Mouse (Mus musculus): Measurements from ENCODE around the gene Ikzf2.

Ikzf2 gene

DNA sequence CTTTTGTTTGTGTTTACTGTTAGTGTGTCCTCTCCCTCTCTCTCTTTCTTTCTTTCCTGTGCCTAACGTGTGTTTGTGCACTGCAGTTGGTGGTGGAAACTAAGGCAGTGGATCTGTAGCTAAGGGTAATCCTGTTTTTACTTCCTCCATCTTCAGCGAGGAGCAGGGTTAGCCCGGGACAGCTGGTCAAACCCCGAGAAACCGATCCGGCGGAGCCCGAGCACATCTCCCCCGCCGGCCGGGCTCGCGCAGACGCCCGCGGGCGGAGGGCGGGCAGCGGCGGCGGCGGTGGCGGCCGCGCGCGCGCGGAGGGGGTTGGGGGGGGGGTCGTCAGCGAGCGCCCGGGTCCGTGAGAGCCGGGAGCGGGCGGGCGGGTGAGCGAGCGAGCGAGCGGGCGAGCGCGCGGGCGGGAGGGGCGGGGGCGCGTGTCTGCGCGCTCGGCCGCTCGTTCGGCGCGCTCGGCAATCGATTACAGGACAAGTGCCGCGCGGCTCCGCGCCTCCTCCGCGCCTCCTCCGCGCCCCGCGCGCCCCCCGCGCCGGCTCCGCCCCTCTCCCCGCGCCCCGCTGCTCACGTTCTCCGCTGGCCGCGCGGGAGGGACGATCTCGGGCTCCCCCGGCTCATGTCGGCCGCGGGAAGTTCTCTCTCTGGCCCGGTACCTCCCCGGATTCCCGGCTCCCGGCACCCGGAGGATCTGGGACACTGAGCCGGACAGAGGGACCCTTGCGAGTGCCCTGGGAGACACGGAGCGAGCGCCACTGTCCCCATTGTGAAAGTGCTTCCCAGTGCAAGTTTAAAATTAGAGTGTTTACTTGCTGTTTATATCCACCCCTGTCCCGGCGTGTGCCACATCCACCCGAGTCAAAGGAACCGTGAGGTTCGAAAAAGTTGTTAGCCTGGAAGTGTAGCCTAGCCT is at the start of gene Ikzf2:
Gene Ikzf2 (minus strand): TSS at position 170 of the 916 bp plus-strand sequence.
- peak in 1 of 2 experiments; percentile 74 for DNase-seq (ENCODE audit: low spot score in 2 of 2)

DNA sequence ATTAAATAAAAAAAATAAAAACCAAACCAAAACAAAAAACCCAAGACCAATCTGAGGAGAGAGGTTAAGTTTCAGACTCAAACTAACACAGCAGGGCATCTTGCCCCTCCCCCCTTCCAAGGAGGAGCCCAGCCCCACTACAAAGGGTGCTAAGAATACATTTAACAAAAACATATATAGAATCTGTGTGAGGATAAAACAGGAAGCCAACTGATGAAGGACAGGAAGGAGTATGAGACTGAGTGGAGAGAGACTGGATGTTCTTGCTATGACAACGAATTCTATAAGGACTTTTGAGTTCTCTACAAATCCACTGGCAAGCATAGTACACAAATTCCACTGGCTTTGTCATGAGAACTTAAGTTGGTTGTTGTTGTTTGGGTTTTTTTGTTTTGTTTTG is 42.7 kb upstream of the Ikzf2 start:
- DNase-seq (ENCODE audit: low spot score in 2 of 2) = no peak

DNA sequence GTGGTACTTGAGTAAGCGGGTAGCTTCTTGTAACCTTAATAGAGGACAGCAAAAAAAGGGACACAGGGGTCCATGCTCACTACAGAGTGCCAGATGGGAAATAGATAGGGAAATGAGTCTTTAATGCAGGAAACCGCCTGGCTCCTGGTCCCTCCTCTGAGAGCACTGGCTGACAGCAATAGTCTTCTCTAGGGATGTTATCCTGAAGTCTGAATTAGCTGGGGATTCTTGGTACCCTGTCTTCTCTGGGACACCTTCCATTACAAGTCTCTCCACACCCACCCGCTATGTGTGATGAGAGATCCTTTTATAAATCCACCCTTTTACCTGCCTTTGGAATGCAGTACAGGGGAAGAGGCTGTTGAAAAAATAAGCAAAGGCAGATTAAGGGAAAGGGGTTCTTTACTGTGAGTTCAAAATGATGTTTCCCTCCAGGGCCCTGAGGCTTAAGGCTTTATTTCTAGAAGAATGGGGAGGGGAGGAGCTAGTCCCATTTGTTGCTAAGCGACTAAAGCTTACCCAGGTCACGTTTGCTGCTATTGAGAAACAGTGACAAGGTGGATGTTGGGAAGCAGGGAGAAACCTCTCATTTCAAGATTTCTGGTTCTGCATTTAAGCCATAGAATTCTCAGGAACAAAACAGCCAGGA is 42.1 kb upstream of the Ikzf2 start:
- DNase-seq (ENCODE audit: low spot score in 2 of 2) = no peak

DNA sequence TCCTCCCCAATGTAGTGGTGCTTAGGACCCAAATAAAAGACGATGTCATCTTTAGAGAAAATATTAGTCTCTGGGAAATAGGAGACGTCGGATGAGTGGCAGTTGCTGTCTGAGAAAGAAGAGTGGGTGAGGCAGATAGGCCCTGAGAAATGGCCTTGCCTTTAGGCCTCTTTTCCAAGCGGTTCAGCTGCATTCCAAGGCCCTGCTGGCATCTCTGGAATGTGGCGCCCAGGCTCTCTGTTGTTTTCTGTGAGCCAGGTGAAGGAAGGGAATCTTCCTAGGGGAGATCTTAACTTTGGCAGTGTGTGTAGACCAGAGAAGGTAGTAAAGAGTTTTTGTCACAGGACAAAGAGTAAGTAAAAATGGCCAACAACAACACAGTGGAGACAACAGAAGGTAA is 40.9 kb upstream of the Ikzf2 start:
- DNase-seq (ENCODE audit: low spot score in 2 of 2) = no peak

DNA sequence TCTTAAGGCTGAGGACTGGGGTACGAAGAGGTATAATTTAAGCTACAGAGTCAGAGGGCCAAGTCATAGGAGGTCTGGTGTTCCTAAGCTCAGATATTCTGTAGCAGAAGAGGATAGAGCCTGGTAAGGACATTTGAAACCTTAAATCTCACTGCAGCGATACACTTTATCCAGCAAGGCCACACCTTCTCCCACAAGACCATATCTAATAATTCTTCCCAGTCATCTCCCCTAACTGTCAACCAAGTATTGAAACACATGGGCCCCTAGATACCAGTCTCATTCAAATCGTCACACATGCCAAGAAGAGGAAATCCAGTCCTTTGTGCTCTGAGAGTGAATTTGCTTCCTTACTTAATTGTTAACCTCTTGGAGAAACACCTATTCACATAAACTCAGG is 30.1 kb upstream of the Ikzf2 start:
- no peak for DNase-seq (ENCODE audit: low spot score in 2 of 2)

DNA sequence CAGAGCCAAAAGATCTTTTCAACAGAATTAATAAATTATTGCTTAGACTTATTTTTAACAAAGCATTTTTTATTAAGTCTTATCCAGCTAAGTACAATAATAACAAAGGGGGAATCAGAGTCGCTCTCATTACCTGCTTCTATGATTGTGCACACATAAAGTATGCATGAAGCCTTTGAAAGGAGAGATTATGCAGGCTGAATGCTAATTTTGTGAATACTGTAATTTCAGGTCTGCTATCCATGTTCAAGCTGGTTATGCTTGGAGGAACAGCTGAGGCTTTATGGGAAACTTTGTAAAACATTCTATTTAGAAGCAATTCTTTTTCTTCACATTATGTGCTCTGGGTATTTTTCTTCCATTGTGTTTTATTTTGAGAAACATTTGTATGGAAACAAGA is 21.5 kb upstream of the Ikzf2 start:
- no peak for DNase-seq (ENCODE audit: low spot score in 2 of 2)

DNA sequence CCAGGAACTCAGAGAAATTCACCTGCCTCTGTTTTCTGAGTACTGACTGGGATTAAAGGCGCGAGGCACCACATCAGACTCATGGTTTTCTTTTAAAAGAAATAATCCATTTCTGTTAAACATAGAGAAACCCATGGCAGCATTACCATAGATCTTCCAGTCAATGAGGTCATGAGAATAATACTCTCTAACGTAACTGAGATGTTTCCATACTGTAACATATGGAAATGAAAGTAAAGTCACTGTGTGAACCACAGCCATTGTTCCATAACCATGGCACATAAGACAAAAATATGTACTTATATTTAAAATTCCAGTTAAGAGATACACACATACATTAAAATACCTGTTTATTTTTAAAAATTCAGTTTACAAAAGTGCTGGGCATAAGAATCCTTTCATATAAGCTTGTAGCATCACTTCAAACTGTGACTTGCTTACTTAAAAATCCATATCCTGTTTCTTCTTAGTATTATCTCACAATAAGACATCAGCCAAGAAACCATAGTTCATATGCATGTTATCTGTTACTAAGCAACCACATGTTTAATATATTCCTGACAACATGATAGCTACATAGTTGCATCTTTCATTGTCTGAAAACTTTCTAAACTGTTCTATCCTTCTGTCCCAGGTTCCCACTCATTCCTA is 16.6 kb upstream of the Ikzf2 start:
- no peak for DNase-seq (ENCODE audit: low spot score in 2 of 2)

DNA sequence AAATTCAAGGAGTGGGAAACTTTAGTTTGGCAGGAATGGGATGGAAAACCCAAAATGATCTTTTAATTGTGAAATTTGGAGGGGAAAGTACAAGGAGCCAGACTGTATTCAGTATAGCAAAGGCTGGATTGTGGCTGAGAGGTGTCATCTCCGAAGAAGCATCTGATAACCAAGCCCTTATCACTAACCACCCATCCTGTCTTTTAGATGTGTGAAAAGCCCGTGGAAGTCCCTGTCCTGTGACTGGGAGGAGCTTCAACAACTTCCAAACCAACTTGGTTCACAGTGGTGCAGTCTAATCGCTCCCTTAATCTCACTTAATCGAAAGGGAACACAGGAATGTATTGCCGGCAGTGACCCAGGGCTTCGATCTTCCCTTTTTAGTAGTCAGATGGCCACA is 4.9 kb upstream of the Ikzf2 start:
- no peak for DNase-seq (ENCODE audit: low spot score in 2 of 2)

DNA sequence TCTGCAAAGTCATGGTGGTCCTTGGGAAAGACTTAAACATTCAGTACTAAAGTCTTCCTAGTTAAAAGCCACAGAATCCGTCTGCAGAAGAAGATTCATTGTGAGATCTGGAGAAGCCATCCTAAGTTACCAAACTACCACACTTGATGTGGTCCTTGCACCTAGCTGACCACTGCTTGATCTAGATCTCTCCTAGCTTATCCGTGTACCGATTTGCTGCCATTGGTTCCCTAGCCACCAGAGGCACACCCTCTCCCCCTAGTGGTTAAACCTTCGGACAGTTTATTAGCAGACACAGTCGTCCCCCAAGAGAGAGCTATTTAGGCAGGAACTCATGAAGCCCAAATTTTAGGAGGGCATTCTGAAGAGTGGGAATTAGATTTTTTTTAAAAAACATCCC is 1.9 kb upstream of the Ikzf2 start:
- peak in 1 of 2 experiments; percentile 52 for DNase-seq (ENCODE audit: low spot score in 2 of 2)

DNA sequence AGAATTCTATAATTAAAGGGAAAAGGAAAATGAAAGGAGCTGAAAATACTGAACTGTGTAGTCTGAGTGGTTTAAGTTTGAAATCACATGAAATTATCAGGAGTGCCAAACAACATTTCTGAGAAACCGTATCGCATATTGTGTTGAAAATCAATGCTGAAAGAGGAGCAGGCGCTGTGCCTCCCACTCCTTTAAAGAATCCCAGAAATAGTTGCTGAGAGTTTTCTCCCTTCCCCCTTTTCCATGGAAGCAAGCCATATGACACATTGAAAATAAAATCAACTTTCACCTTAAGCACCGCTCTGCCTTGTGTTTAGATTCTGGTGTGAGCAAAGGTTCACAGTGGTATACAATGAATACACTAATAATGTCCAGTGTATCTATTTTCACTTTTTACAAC is 1.1 kb upstream of the Ikzf2 start:
- no peak for DNase-seq (ENCODE audit: low spot score in 2 of 2)

DNA sequence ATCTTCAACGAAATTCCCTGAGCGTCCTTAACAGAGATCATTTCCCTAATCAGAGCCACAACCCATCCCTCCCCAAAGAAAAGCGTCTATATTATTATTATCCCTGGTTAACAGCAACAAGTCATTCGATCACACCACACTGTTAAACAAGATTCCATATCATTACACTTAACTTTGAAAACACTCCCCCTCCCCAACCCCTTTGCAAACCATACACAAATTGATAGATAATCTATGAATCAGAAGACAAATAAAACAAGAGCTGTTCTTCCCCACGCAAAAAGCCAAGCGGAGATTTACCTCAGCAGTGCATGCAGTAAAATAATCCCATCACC is 337 bp downstream of the Ikzf2 start:
- DNase-seq (ENCODE audit: low spot score in 2 of 2) = no peak

DNA sequence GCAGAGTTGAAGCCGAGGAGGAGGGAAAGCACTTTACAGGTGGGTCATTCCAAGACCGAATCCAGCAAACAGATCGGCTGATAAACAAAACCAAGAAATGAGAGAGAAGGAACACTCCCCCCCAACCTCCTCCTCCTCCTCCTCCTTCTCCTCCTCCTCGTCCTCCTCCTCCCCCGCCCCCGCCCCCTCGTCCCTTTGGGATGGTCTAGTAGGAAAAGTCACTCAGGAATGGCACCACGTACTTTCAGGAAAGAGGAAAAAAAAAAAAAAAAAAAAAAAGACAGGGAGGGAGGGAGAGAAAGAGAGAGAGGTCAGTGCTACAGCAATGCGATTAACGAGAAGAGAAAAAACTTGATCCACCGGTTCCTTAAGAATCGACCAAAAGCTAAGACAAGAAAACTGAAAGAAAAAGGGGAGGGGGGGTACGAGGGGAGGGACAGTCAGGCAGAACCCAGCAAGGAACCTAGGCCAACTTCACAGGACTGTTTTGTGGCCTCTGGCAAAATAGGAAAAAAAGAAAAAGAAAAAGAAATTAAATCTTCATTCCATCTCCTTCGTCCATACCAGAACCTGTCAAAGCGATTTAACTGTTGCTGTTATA is 1.1 kb downstream of the Ikzf2 start:
- no peak for DNase-seq (ENCODE audit: low spot score in 2 of 2)

DNA sequence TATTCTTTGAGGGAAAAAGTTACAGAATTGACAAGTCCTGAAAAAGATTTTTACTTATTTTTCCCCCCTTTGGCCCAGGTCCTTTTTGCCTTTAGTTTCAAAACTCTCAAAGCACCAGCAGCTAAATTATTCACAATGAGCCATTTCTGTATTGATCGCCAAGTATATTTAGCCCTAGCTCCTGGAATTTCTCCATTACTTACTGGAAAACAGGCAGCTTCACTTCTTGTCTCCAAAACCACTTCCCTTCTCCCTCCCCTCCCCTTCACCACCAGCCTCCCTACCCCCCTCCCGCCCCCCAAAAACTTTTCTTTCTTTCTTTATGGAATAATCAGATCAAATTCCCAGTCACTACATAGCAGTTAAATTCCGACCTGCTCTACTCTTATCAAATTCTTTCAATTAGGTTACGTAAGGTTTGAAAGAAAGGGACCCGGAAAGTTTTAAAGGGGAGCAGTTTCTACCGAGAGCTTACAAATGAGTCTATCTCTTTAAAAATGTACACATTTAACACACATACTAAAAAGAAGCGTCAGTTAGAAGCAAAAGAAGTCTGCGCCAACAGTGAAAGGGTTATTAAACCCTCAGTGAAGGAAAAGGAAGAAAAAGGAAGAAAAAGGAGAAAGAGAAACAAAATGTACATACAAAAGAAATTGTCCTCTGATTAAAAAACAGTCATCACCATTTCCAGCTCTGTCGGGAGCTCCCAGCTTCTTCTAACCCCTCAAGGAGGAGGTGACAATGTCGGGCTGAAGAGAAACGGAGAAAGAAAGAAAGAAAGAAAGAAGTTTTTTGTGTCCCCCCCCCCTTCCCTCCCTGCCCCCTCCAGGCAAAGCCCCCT is 1.8 kb downstream of the Ikzf2 start:
- no peak for DNase-seq (ENCODE audit: low spot score in 2 of 2)

DNA sequence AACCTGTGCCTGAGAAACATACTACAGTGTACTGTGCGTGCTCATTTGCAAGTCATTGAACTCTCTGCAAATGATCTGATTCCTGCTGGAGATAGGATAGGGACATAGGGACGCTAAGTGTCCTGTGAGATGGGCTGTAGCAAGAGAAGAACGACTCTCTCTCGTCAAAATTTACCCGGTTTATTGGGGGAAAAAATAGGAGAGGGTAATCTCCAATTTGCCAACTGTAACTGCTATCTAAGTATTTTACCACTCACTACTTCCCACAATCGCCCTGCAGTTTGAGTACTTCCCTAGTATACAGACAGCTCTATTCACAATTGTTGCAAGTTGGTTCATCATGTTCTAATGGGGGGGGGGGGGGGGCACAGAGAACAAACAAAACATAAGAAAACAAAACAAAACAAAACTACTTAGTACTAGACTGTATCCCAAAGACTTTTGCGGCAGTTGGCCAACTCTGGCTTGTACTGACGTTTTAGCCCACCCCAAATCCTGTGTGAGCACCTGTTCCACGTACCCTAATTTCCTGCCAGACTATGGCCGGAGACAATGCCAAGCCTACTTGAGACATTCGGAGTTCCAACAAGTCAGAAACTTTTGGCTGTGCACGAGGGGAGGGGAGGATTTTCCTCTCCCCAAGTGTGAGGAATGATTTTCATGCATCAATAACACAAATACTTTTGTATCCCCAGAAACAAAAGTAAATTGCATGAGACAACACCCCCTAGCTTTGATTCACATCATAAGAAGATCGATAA is 2.6 kb downstream of the Ikzf2 start:
- DNase-seq (ENCODE audit: low spot score in 2 of 2) = no peak

DNA sequence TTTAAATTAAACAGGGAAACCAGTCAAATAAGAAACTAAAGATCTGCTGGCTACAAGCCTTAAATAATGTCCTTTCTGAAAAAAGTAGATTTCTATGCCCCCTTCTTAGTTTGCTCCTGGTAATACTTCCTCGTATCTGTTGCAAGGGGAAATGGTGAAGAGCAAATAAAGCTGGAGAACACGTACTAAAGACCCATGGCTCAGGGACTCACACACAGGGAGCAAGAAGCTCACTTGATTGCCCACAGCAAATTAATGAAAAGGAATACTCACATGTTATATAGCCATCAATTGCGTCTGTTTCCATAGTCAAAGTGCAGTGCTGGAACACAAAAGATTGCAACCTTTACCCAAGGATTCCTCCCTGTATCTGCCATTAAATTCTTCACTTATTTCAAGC is 3.2 kb downstream of the Ikzf2 start:
- DNase-seq (ENCODE audit: low spot score in 2 of 2) = no peak

DNA sequence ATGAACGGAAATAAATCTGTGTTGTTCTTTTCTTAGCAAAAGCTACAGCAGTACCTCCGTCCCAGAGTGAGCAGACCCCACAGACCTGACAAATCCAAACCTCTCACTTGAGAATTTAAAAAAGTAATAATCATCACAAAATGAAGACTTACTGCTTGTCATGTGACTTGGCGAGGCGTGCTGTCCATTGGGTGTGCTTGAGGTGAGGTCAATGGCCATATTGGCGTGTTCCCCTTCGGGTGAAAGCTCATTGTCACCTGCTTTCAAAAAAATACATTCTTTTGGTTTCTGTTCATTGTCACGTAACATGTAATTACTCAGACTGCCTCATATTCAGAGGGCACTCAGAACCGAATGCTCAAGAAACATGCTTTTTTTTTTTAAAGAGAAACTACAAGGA is 4.0 kb downstream of the Ikzf2 start:
- no peak for DNase-seq (ENCODE audit: low spot score in 2 of 2)

DNA sequence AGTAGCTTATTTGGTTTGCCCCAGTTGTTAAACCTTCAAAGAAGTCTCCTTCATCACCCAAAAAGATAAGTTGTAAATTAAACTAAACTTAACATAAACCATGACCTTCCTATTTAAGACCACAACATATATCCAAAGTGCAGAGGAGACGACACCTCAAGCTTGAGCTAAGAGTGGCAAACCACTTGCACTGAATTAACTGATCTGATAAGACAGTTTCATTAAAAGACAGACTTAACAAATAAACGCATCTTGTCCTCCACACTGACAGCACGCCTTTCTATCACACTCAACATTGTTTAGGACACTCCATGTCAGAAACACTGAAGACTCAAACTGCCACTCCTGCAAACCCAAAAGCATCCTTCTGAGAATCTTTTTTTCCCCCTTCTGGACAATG is 4.8 kb downstream of the Ikzf2 start:
- no peak for DNase-seq (ENCODE audit: low spot score in 2 of 2)

DNA sequence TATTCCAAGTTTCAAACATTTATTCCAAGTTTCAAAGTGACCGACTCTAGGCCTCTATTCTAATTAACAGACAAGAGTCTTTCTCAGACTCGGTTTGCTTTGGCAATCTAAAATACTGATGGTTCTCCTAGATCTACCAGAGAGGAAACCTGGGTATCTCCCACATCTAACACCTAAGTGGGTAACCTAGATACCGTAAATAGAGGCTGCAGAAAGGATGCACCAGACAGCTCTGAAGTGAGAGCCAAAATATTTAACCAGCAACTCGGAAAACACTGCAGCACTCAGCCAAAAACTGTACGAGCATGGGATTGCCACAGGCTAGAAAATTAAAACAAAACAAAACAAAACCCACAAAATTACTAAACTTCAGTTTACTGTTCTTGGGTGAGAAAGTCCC is 6.0 kb downstream of the Ikzf2 start:
- DNase-seq (ENCODE audit: low spot score in 2 of 2) = no peak

DNA sequence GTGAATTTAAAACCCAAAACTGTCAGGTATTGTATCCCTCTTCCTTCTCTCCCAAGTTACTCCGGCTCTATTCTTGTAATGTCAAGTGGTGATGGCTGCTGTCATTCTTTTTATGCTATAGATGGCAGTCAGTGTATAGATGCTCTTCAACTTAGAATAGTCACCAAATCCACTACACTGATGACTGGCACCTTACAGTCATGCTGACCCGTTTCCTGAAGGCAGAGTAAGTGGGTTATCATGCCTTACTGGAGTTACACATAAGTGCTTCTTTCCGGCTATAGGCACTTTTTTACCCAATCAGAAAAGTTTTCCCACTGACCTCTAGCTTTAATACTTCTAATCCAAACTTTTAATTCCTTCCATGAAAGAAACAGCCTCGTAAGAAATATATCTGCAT is 6.5 kb downstream of the Ikzf2 start:
- DNase-seq (ENCODE audit: low spot score in 2 of 2) = no peak

DNA sequence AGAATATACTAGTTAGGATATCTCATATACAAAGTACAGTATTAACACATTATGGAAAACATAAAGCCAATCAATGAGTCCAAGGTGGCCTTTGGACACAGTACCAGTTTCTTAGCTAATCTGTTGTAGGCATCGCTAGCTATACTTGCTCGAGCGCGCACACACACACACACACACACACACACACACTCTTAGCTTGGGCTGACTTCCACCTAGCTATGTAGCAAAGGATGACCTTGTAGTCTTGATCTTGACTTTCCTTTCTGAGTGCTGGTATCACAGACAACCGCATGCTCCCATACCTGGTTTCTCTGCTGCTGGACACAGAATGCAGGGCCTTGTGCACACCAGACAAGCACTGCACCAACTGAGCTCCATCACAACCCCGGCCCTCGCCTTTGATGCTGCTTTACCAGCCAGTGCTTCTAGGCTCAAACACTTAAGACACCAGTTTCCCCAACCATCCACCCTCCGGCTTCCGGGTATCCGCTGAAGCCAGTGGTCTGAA is 17.1 kb downstream of the Ikzf2 start:
- DNase-seq (ENCODE audit: low spot score in 2 of 2) = no peak

DNA sequence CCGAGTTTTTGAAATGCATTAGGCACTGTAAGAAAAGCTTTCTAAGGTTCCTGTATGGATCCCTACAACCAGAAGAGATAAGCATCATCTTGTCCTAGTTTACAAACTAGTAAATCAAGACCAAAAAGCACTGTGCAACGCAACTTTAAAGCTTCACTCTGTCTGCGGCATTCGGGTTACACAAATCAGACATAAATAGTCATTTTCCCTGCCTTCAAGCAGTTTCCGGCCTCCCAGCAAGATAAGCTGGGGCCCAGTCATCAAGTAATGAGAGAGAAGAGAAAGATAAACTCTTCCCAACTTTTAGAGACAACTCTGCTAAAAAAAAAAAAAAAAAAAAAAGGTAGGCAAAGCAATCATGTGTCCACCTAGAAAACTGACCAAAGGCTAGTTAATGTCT is 19.6 kb downstream of the Ikzf2 start:
- DNase-seq (ENCODE audit: low spot score in 2 of 2) = no peak

All from left cerebral cortex, adult 9 months (tissue).